In the genomic region with DNA sequence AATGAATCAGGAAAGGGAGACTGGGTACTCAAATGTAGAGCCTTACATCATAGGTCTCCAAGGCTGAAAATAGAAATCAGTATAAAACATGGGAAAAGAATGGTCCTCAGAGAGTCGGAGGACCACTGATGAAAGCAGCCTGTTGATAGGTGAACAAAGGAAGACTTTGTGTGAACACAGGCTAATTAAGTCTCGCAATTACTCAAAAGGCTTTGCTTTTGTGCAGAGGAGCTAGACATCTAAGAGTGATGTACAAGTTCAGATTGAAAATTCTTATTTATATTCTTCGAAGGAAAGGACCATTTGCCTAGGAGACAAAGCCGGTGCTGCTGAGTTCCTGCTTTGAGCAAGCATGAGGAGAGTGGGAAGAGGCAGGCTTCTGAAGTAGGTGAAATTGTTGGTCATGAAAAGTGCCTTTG, we compare ENCODE assay signal across 20 mouse cellular contexts.
DNase-seq lines count a peak whose midpoint lies in the region; ATAC-seq lines count a peak whose summit lies in the region.
"Had no signal": no experiment of that assay in that cellular context is flagged by ENCODE, and none has a peak within 500 bp of the region (broad histone marks: within the 10 kb centered on the region; RNA-seq: fewer than 3 reads in every experiment).

No protein-coding gene starts in this region.

- 0 out of 2 replicates have a peak, but pooled peaks cover 6% of the 10 kb centered on the region for H3K4me1 ChIP-seq in midbrain, embryonic 10.5 days
- no peaks in the 10 kb centered on the region; the same call in 1 of the 2 replicates for H3K4me1 ChIP-seq in midbrain, embryonic 14.5 days (ENCODE audit: control insufficient read depth, insufficient read depth, low read length)
- no peaks in the 10 kb centered on the region for H3K4me1 ChIP-seq in forebrain, embryonic 11.5 days (replicated peaks; ENCODE audit: control insufficient read depth, insufficient read depth, low read length)
- H3K4me1 ChIP-seq: heart, embryonic 13.5 days; limb, embryonic 15.5 days; liver, embryonic 15.5 days had no signal

- peak; percentile 13 for DNase-seq in midbrain, embryonic 10.5 days (ENCODE audit: low spot score)
- no peak for DNase-seq in midbrain, embryonic 14.5 days
- peak; percentile 73 for DNase-seq in embryo, embryonic 10.5 days (ENCODE audit: low spot score)
- DNase-seq in forebrain, embryonic 11.5 days (ENCODE audit: low spot score): no peak
- DNase-seq in mesoderm, embryonic 11.5 days (ENCODE audit: low read depth, low spot score): peak; percentile 45
- DNase-seq in ovary, postnatal 14 days (ENCODE audit: low spot score): no peak
- DNase-seq in T-cell, adult 2 months (ENCODE audit: low spot score): no peak
- no peak for DNase-seq in thymus, postnatal 25 days
- DNase-seq: cerebellum, adult 9-10 months; gastrocnemius, postnatal 10 days; heart, adult 18-20 months; kidney, adult 2 months; kidney, postnatal 14 days; right cerebral cortex, postnatal 4 days had no signal

- H3K27ac ChIP-seq in midbrain, embryonic 10.5 days (replicated peaks): 0 out of 2 replicates have a peak overlapping the region, but pooled peaks have one; percentile 57
- no peak overlapping the region for H3K27ac ChIP-seq in midbrain, embryonic 14.5 days (replicated peaks; ENCODE audit: low read depth, low read length)
- peak overlapping the region; percentile 81 for H3K27ac ChIP-seq in forebrain, embryonic 11.5 days (ENCODE audit: low read depth, low read length)
- H3K27ac ChIP-seq: heart, embryonic 13.5 days; layer of hippocampus, adult 2 months; limb, embryonic 15.5 days; liver, embryonic 15.5 days; stomach, postnatal 0 days had no signal

- no peak overlapping the region for H3K9ac ChIP-seq in midbrain, embryonic 14.5 days (replicated peaks; ENCODE audit: low read length)
- H3K9ac ChIP-seq in forebrain, embryonic 11.5 days (ENCODE audit: low read length): no peak overlapping the region
- H3K9ac ChIP-seq: heart, embryonic 13.5 days; limb, embryonic 15.5 days; liver, embryonic 15.5 days had no signal

- no peaks in the 10 kb centered on the region for H3K9me3 ChIP-seq in midbrain, embryonic 10.5 days (replicated peaks)
- H3K9me3 ChIP-seq in midbrain, embryonic 14.5 days (ENCODE audit: control insufficient read depth, low read length): no peaks in the 10 kb centered on the region
- no peaks in the 10 kb centered on the region for H3K9me3 ChIP-seq in forebrain, embryonic 11.5 days (ENCODE audit: control insufficient read depth, low read length)
- H3K9me3 ChIP-seq: heart, embryonic 13.5 days; limb, embryonic 15.5 days; liver, embryonic 15.5 days had no signal

- 63% methylated on average over 4 of the region's 4 CpGs for WGBS in midbrain, embryonic 10.5 days
- WGBS in midbrain, embryonic 14.5 days: 73% methylated on average over 4 of the region's 4 CpGs
- WGBS in forebrain, embryonic 11.5 days: 14% methylated on average over 4 of the region's 4 CpGs

- H3K27me3 ChIP-seq in midbrain, embryonic 10.5 days (ENCODE audit: low read depth, poor library complexity, severe bottlenecking): no peaks in the 10 kb centered on the region
- no peaks in the 10 kb centered on the region for H3K27me3 ChIP-seq in midbrain, embryonic 14.5 days (ENCODE audit: control insufficient read depth, insufficient read depth, low read length)
- H3K27me3 ChIP-seq in forebrain, embryonic 11.5 days (ENCODE audit: control insufficient read depth, insufficient read depth, low read length): no peaks in the 10 kb centered on the region
- H3K27me3 ChIP-seq: CH12.LX; heart, embryonic 13.5 days; limb, embryonic 15.5 days; liver, embryonic 15.5 days had no signal

- no peak overlapping the region for H3K4me2 ChIP-seq in midbrain, embryonic 14.5 days (ENCODE audit: low read length)
- H3K4me2 ChIP-seq in forebrain, embryonic 11.5 days (ENCODE audit: low read depth, low read length, severe bottlenecking): no peak overlapping the region
- H3K4me2 ChIP-seq: heart, embryonic 13.5 days; limb, embryonic 15.5 days; liver, embryonic 15.5 days had no signal

- ATAC-seq in midbrain, embryonic 14.5 days (ENCODE audit: low FRiP score, low TSS enrichment): no peak
- ATAC-seq in forebrain, embryonic 11.5 days (replicated peaks; ENCODE audit: low FRiP score): peak; percentile 86

- no peaks in the 10 kb centered on the region for H3K36me3 ChIP-seq in midbrain, embryonic 10.5 days
- no peaks in the 10 kb centered on the region for H3K36me3 ChIP-seq in midbrain, embryonic 14.5 days (ENCODE audit: control insufficient read depth, insufficient read depth, low read length)
- H3K36me3 ChIP-seq in forebrain, embryonic 11.5 days (ENCODE audit: control insufficient read depth, insufficient read depth, low read length): no peaks in the 10 kb centered on the region
- H3K36me3 ChIP-seq: heart, embryonic 13.5 days; limb, embryonic 15.5 days; liver, embryonic 15.5 days had no signal

- no peak overlapping the region for H3K4me3 ChIP-seq in midbrain, embryonic 10.5 days
- no peak overlapping the region for H3K4me3 ChIP-seq in midbrain, embryonic 14.5 days (replicated peaks; ENCODE audit: low read depth, low read length)
- H3K4me3 ChIP-seq in forebrain, embryonic 11.5 days (ENCODE audit: low read depth, low read length): no peak overlapping the region
- H3K4me3 ChIP-seq: heart, embryonic 13.5 days; layer of hippocampus, adult 2 months; limb, embryonic 15.5 days; liver, embryonic 15.5 days had no signal

Comparison
In these comparisons a context has a peak if more than half of its experiments do, and no peak if none do; other contexts are left out.
1. DNase-seq: peak in midbrain, embryonic 10.5 days (single experiment), embryo, embryonic 10.5 days (single experiment) and mesoderm, embryonic 11.5 days (single experiment); none in midbrain, embryonic 14.5 days (single experiment), forebrain, embryonic 11.5 days (single experiment), ovary, postnatal 14 days (single experiment), T-cell, adult 2 months (single experiment) and thymus, postnatal 25 days (single experiment).